Mouse (Mus musculus) heart, adult 2 months (tissue): ENCODE measurements around the gene Syt3. TPM values are rescaled to one million over a fixed set of nuclear protein-coding genes. Genes with fewer than 3 reads are reported as not detected.
A peak's percentile ranks its signal among the peaks of the same experiment; 100 is the strongest.

Experiments used
- DNase-seq, 2 experiments: peaks; one replicate each; pipeline ENCODE4 v3.0.0; 2021
- H3K27ac ChIP-seq: fragments of 200-600 bp; 2 replicates; pipeline ENCODE4 v1.8.1; 2022
- H3K27me3 ChIP-seq: fragments of 200-500 bp; 2 replicates; pipeline ENCODE4 v1.6.1; 2012; ENCODE audit warnings: mild to moderate bottlenecking, low read length, inconsistent platforms, mixed read lengths; ENCODE audit not compliant: control insufficient read depth, insufficient read depth
- H3K36me3 ChIP-seq: fragments of 200-500 bp; 2 replicates; pipeline ENCODE4 v1.6.1; 2012; ENCODE audit warnings: low read length, inconsistent platforms; ENCODE audit not compliant: control insufficient read depth, insufficient read depth
- H3K4me1 ChIP-seq: fragments of 200-500 bp; 2 replicates; pipeline ENCODE4 v1.6.1; 2011; ENCODE audit warnings: low read length; ENCODE audit not compliant: control insufficient read depth, insufficient read depth
- H3K4me3 ChIP-seq: fragments of 200-600 bp; 2 replicates; pipeline ENCODE4 v1.8.1; 2022
- H3K79me2 ChIP-seq: fragments of 200-500 bp; replicated peaks from 2 replicates; pipeline ENCODE4 v1.6.1; 2012; ENCODE audit warnings: mild to moderate bottlenecking, inconsistent platforms, low read length, moderate library complexity, mixed read lengths; ENCODE audit not compliant: control insufficient read depth, insufficient read depth
- H3K9ac ChIP-seq: fragments of 200-500 bp; 2 replicates; pipeline ENCODE4 v1.6.1; 2012; ENCODE audit warnings: low read depth, mild to moderate bottlenecking, control low read depth, inconsistent platforms, low read length, mixed read lengths
- CTCF ChIP-seq: fragments of 200-600 bp; IDR thresholded peaks from 2 replicates; pipeline ENCODE4 v1.8.1; 2022; ENCODE audit warnings: antibody characterized with exemption, mild to moderate bottlenecking, moderate library complexity
- EP300 ChIP-seq: fragments of 200-500 bp; IDR thresholded peaks from 2 replicates; pipeline ENCODE4 v1.6.1; 2011; ENCODE audit warnings: low read depth, low read length, control low read depth; ENCODE audit not compliant: insufficient read depth
- POLR2A ChIP-seq: fragments of 200-500 bp; IDR thresholded peaks from 2 replicates; pipeline ENCODE4 v1.6.1; 2011; ENCODE audit warnings: mild to moderate bottlenecking, low read depth, low read length, control low read depth; ENCODE audit not compliant: insufficient read depth
- WGBS: fragments of 180-500 bp; shearing (Covaris S2); methylation state at CpG from one replicate; pipeline ENCODE4 v1.1.7; 2018; 5-methylcytosine and 5-hydroxymethylcytosine counted together
- intact Hi-C: fragments of 180-260 bp; cut with DNase I; formaldehyde crosslinking; loops from one replicate; pipeline ENCODE4 v1.15.1; 2025
- polyA plus RNA-seq: library from polyadenylated mRNA; depleted of rRNA; stranded (reverse); fragments of >200 nt; gene quantifications from 2 replicates; pipeline ENCODE4 v1.2.3, GENCODE M21; 2012; rRNA removed
- total RNA-seq, 2 experiments: library from RNA; stranded (reverse); gene quantifications; 2 replicates each; pipeline ENCODE4 v1.2.3; 2021

Syt3 gene
- total and polyA plus RNA-seq, 3 experiments: 1.4 to 3.2 (median 2.5) TPM

GRCm38 (mm10) chr7:44442407-44442821 lies 58.5 kb downstream of the Syt3 start:
- under 1% methylated on average over 14 of the region's 14 CpGs for WGBS
- H3K4me3 ChIP-seq: peak overlapping the region; percentile 29
- no peaks in the 10 kb centered on the region for H3K36me3 ChIP-seq
- TF ChIP-seq POLR2A (no peak), EP300 (no peak), CTCF (no peak)
- H3K4me1 ChIP-seq: no peaks in the 10 kb centered on the region
- no peaks in the 10 kb centered on the region for H3K79me2 ChIP-seq
- H3K27me3 ChIP-seq: peaks cover 2% of the 10 kb centered on the region; the same call in 1 of the 2 replicates
- DNase-seq: no peak
- H3K27ac ChIP-seq: peak overlapping the region; percentile 52
- intact Hi-C loops: no loop called here
- H3K9ac ChIP-seq: peak overlapping the region; percentile 71; the same call in 1 of the 2 replicates

GRCm38 (mm10) chr7:44443268-44444173 lies 59.6 kb downstream of the Syt3 start:
- intact Hi-C loops: no loop called here
- H3K79me2 ChIP-seq: no peaks in the 10 kb centered on the region
- H3K27me3 ChIP-seq: peaks cover 2% of the 10 kb centered on the region; the same call in 1 of the 2 replicates
- H3K36me3 ChIP-seq: no peaks in the 10 kb centered on the region
- H3K4me3 ChIP-seq: no peak overlapping the region
- 10% methylated on average over 20 of the region's 20 CpGs for WGBS
- no peak for DNase-seq
- H3K27ac ChIP-seq: no peak overlapping the region
- H3K9ac ChIP-seq: no peak overlapping the region
- TF ChIP-seq CTCF (0 out of 2 replicates have a peak, but pooled peaks have one; percentile 7), POLR2A (no peak)
- no peaks in the 10 kb centered on the region for H3K4me1 ChIP-seq

GRCm38 (mm10) chr7:44444886-44445527 lies 61.1 kb downstream of the Syt3 start:
- TF ChIP-seq CTCF (no peak), POLR2A (no peak), EP300 (0 out of 2 replicates have a peak, but pooled peaks have one; percentile 44)
- H3K79me2 ChIP-seq: no peaks in the 10 kb centered on the region
- H3K27ac ChIP-seq: no peak overlapping the region
- H3K27me3 ChIP-seq: peaks cover 2% of the 10 kb centered on the region; the same call in 1 of the 2 replicates
- H3K9ac ChIP-seq: no peak overlapping the region
- WGBS: 25% methylated on average over 29 of the region's 29 CpGs
- H3K36me3 ChIP-seq: no peaks in the 10 kb centered on the region
- DNase-seq: peak in 1 of 2 experiments; percentile 51
- H3K4me1 ChIP-seq: no peaks in the 10 kb centered on the region
- H3K4me3 ChIP-seq: no peak overlapping the region
- intact Hi-C loops: loop anchor here (5.0 kb wide), 1 partner anchor 37 kb away; no protein-coding TSS in a partner anchor

- no peak for TF ChIP-seq EP300
- no peak for TF ChIP-seq POLR2A
- no peak for TF ChIP-seq CTCF
- 33% methylated on average over 7 of the region's 7 CpGs for WGBS
- H3K4me1 ChIP-seq: no peaks in the 10 kb centered on the region
- no peak overlapping the region for H3K9ac ChIP-seq
- no peaks in the 10 kb centered on the region for H3K79me2 ChIP-seq
- no peaks in the 10 kb centered on the region for H3K36me3 ChIP-seq
- DNase-seq: no peak
- H3K4me3 ChIP-seq: no peak overlapping the region
- H3K27ac ChIP-seq: no peak overlapping the region
- peaks cover 2% of the 10 kb centered on the region; the same call in 1 of the 2 replicates for H3K27me3 ChIP-seq
- intact Hi-C loops: loop anchor here (5.0 kb wide), 1 partner anchor 37 kb away; no protein-coding TSS in a partner anchor
These were observed 61.6 kb downstream of the Syt3 start for GRCm38 (mm10) chr7:44445528-44445923.

GRCm38 (mm10) chr7:44446070-44446855 lies 62.4 kb downstream of the Syt3 start:
- Histone ChIP-seq H3K4me3 (no peak overlapping the region), H3K27me3 (peaks cover 2% of the 10 kb centered on the region; the same call in 1 of the 2 replicates), H3K27ac (no peak overlapping the region), H3K9ac (no peak overlapping the region), H3K79me2 (no peaks in the 10 kb centered on the region), H3K4me1 (no peaks in the 10 kb centered on the region), H3K36me3 (no peaks in the 10 kb centered on the region)
- intact Hi-C loops: loop anchor here (5.0 kb wide), 1 partner anchor 36 kb away; no protein-coding TSS in a partner anchor
- peak; percentile 36; the same call in 1 of the 2 replicates for TF ChIP-seq CTCF
- no peak for TF ChIP-seq POLR2A
- no peak for TF ChIP-seq EP300
- DNase-seq: no peak
- WGBS: 29% methylated on average over 12 of the region's 12 CpGs

Other genes starting within 250 kb of the Syt3 start
- not detected for gene Klk1b16, start 247.3 kb upstream of the Syt3 start, total RNA-seq
- not detected in 2 replicates for gene Klk1b16, start 247.3 kb upstream of the Syt3 start, polyA plus RNA-seq
- not detected for gene Klk1b24, start 195.9 kb upstream of the Syt3 start, total RNA-seq
- not detected in 2 replicates for gene Klk1b24, start 195.9 kb upstream of the Syt3 start, polyA plus RNA-seq
- gene Klk1b3, start 185.9 kb upstream of the Syt3 start, total RNA-seq: not detected
- not detected in 2 replicates for gene Klk1b3, start 185.9 kb upstream of the Syt3 start, polyA plus RNA-seq
- not detected for gene Klk1b4, start 176.7 kb upstream of the Syt3 start, total RNA-seq
- gene Klk1b4, start 176.7 kb upstream of the Syt3 start, polyA plus RNA-seq: 0.14 TPM in 1 of 2 replicates, not detected in the other
- gene Klk1b5, start 168.2 kb upstream of the Syt3 start, total RNA-seq: not detected
- not detected in 2 replicates for gene Klk1b5, start 168.2 kb upstream of the Syt3 start, polyA plus RNA-seq
- gene Klk1, start 158.7 kb upstream of the Syt3 start, total RNA-seq: not detected
- gene Klk1, start 158.7 kb upstream of the Syt3 start, polyA plus RNA-seq: 0.38 and 0.62 TPM in 2 replicates
- not detected for gene Gm36864, start 147.9 kb upstream of the Syt3 start, total RNA-seq
- gene Gm36864, start 147.9 kb upstream of the Syt3 start, polyA plus RNA-seq: not detected in 2 replicates
- gene 1700028J19Rik, start 137.4 kb upstream of the Syt3 start, total RNA-seq: under 1 TPM; 0.68 to 0.70 TPM
- 1.3 and 2.1 TPM in 2 replicates for gene 1700028J19Rik, start 137.4 kb upstream of the Syt3 start, polyA plus RNA-seq
- 10 to 100 TPM; 12.0 to 12.3 TPM for gene 2410002F23Rik, start 137.4 kb upstream of the Syt3 start, total RNA-seq
- gene 2410002F23Rik, start 137.4 kb upstream of the Syt3 start, polyA plus RNA-seq: 29.5 and 37.6 TPM in 2 replicates
- gene Acp4, start 126.7 kb upstream of the Syt3 start, total RNA-seq: not detected
- not detected in 2 replicates for gene Acp4, start 126.7 kb upstream of the Syt3 start, polyA plus RNA-seq
- not detected for gene Gm15517, start 122.7 kb upstream of the Syt3 start, total RNA-seq
- gene Gm15517, start 122.7 kb upstream of the Syt3 start, polyA plus RNA-seq: not detected in 2 replicates
- gene Clec11a, start 77.2 kb upstream of the Syt3 start, total RNA-seq: 1 to 10 TPM in 1 of 2 experiments, under 1 TPM in 1; 0.60 to 1.1 TPM
- gene Clec11a, start 77.2 kb upstream of the Syt3 start, polyA plus RNA-seq: 1.8 and 2.0 TPM in 2 replicates
- 1 to 10 TPM; 1.2 to 2.3 TPM for gene Shank1, start 73.8 kb upstream of the Syt3 start, total RNA-seq
- gene Shank1, start 73.8 kb upstream of the Syt3 start, polyA plus RNA-seq: 0.94 and 1.1 TPM in 2 replicates
- gene 1700008O03Rik, start 1.7 kb downstream of the Syt3 start, total RNA-seq: under 1 TPM; 0.21 to 0.25 TPM
- 0.12 and 0.47 TPM in 2 replicates for gene 1700008O03Rik, start 1.7 kb downstream of the Syt3 start, polyA plus RNA-seq
- gene Lrrc4b, start 44.9 kb downstream of the Syt3 start, total RNA-seq: 10 to 100 TPM; 30.1 to 34.1 TPM
- 33.2 and 36.2 TPM in 2 replicates for gene Lrrc4b, start 44.9 kb downstream of the Syt3 start, polyA plus RNA-seq
- 1 to 10 TPM; 1.3 to 1.5 TPM for gene Aspdh, start 81.3 kb downstream of the Syt3 start, total RNA-seq
- gene Aspdh, start 81.3 kb downstream of the Syt3 start, polyA plus RNA-seq: 2.4 and 2.6 TPM in 2 replicates
- 100 to 1,000 TPM; 139 to 147 TPM for gene Josd2, start 83.9 kb downstream of the Syt3 start, total RNA-seq
- 211 and 242 TPM in 2 replicates for gene Josd2, start 83.9 kb downstream of the Syt3 start, polyA plus RNA-seq
- gene Emc10, start 112.4 kb downstream of the Syt3 start, total RNA-seq: 10 to 100 TPM; 86.1 to 87.6 TPM
- gene Emc10, start 112.4 kb downstream of the Syt3 start, polyA plus RNA-seq: 152 and 180 TPM in 2 replicates
- 1 to 10 TPM; 2.6 to 3.3 TPM for gene Fam71e1, start 112.5 kb downstream of the Syt3 start, total RNA-seq
- gene Fam71e1, start 112.5 kb downstream of the Syt3 start, polyA plus RNA-seq: 4.1 and 6.4 TPM in 2 replicates
- 10 to 100 TPM; 13.1 to 16.7 TPM for gene Mybpc2, start 140.6 kb downstream of the Syt3 start, total RNA-seq
- 7.1 and 10.8 TPM in 2 replicates for gene Mybpc2, start 140.6 kb downstream of the Syt3 start, polyA plus RNA-seq
- gene Spib, start 148.0 kb downstream of the Syt3 start, total RNA-seq: under 1 TPM; 0.31 to 0.75 TPM
- 0.88 and 3.1 TPM in 2 replicates for gene Spib, start 148.0 kb downstream of the Syt3 start, polyA plus RNA-seq
- 10 to 100 TPM; 10.8 to 11.7 TPM for gene Pold1, start 164.7 kb downstream of the Syt3 start, total RNA-seq
- gene Pold1, start 164.7 kb downstream of the Syt3 start, polyA plus RNA-seq: 12.9 and 15.5 TPM in 2 replicates
- 10 to 100 TPM; 49.7 to 53.7 TPM for gene Nr1h2, start 169.8 kb downstream of the Syt3 start, total RNA-seq
- gene Nr1h2, start 169.8 kb downstream of the Syt3 start, polyA plus RNA-seq: 65.7 and 84.8 TPM in 2 replicates
- gene Napsa, start 188.3 kb downstream of the Syt3 start, total RNA-seq: 1 to 10 TPM in 1 of 2 experiments, under 1 TPM in 1; 0.76 to 1.3 TPM
- gene Napsa, start 188.3 kb downstream of the Syt3 start, polyA plus RNA-seq: 1.8 and 4.7 TPM in 2 replicates
- gene Kcnc3, start 206.6 kb downstream of the Syt3 start, total RNA-seq: 1 to 10 TPM; 2.2 to 2.9 TPM
- gene Kcnc3, start 206.6 kb downstream of the Syt3 start, polyA plus RNA-seq: 1.3 and 3.0 TPM in 2 replicates